Mouse (Mus musculus): ENCODE measurements around the gene Uqcrq. TPM values are rescaled to one million over a fixed set of nuclear protein-coding genes. Genes with fewer than 3 reads are reported as not detected.
A peak's percentile ranks its signal among the peaks of the same experiment; 100 is the strongest.

Uqcrq gene
- total RNA-seq (2021) = 1,000 to 10,000 TPM; 1,256 to 1,362 TPM
- long read RNA-seq, experiment 1, transcript Uqcrq-201 (2 exons, 1,521 nt) = major isoform, 2,220 of 4,827 reads
- long read RNA-seq, experiment 1, transcript Uqcrq-203 (3 exons, 405 nt) = minor isoform, 147 of 4,827 reads
- long read RNA-seq, experiment 1, transcript Uqcrq-204 (2 exons, 375 nt) = minor isoform, 50 of 4,827 reads
- long read RNA-seq, experiment 1, partial matches to known transcripts = 2,394 of 4,827 reads
- long read RNA-seq, experiment 1, other reads (novel, unspliced or antisense) = 15 of 4,827 reads
- long read RNA-seq, experiment 2, transcript Uqcrq-204 (2 exons, 375 nt) = minor isoform, 42 of 6,763 reads
- long read RNA-seq, experiment 2, transcript Uqcrq-201 (2 exons, 1,521 nt) = major isoform, 2,479 of 6,763 reads
- long read RNA-seq, experiment 2, transcript Uqcrq-203 (3 exons, 405 nt) = minor isoform, 158 of 6,763 reads
- long read RNA-seq, experiment 2, partial matches to known transcripts = 0 of 6,763 reads
- long read RNA-seq, experiment 2, other reads (novel, unspliced or antisense) = 4,084 of 6,763 reads

- intact Hi-C loops (cut with DNase I) = no loop called here
- peak; percentile 96 to 98 for DNase-seq
Observed at GRCm38 (mm10) chr11:53430670-53431346, at the start of gene Uqcrq, which contains the start of gene Gdf9. Gene Uqcrq (minus strand): TSS chr11:53430831. Gene Gdf9 (plus strand): TSS chr11:53431023.

- intact Hi-C loops (cut with DNase I) = loop anchor here (10.0 kb wide), 1 partner anchor 85 kb away; the partner anchor contains the start of gene Kif3a
- no peak for DNase-seq
Observed at GRCm38 (mm10) chr11:53479783-53480301, 49.2 kb upstream of the Uqcrq start, which contains the start of the genes Gm9945 and Sowaha. Gene Gm9945 (plus strand): TSS chr11:53480166. Gene Sowaha (minus strand): TSS chr11:53480274.

- intact Hi-C loops (cut with DNase I) = loop anchor here (10.0 kb wide), 1 partner anchor 86 kb away; the partner anchor contains the start of gene Kif3a
- no peak for DNase-seq
Observed at GRCm38 (mm10) chr11:53479171-53479782, 48.6 kb upstream of the Uqcrq start.

GRCm38 (mm10) chr11:53478383-53479170 lies 47.9 kb upstream of the Uqcrq start:
- intact Hi-C loops (cut with DNase I) = loop anchor here (10.0 kb wide), 1 partner anchor 86 kb away; the partner anchor contains the start of gene Kif3a
- DNase-seq = no peak

GRCm38 (mm10) chr11:53477833-53478232 lies 47.2 kb upstream of the Uqcrq start:
- no peak for DNase-seq
- intact Hi-C loops (cut with DNase I) = loop anchor here (10.0 kb wide), 1 partner anchor 87 kb away; the partner anchor contains the start of gene Kif3a

- no peak for DNase-seq
- intact Hi-C loops (cut with DNase I) = loop anchor here (10.0 kb wide), 1 partner anchor 89 kb away; the partner anchor contains the start of gene Kif3a
Observed at GRCm38 (mm10) chr11:53475620-53476019, 45.0 kb upstream of the Uqcrq start.

GRCm38 (mm10) chr11:53472709-53473108 lies 42.1 kb upstream of the Uqcrq start:
- intact Hi-C loops (cut with DNase I) = loop anchor here (1.0 to 10.0 kb wide), 3 partner anchors 18 to 92 kb away; partner anchors contain the start of gene Kif3a
- no peak for DNase-seq

- intact Hi-C loops (cut with DNase I) = loop anchor here (2.0 to 10.0 kb wide), 4 partner anchors 52 to 265 kb away; partner anchors contain the start of gene Kif3a
- peak; percentile 85 to 88 for DNase-seq
Observed at GRCm38 (mm10) chr11:53469968-53470695, 39.5 kb upstream of the Uqcrq start, which contains the start of gene Gm9837. Gene Gm9837 (minus strand): TSS chr11:53470479.

GRCm38 (mm10) chr11:53469294-53469967 lies 38.8 kb upstream of the Uqcrq start:
- intact Hi-C loops (cut with DNase I) = loop anchor here (10.0 kb wide), 1 partner anchor 265 kb away; no protein-coding TSS in a partner anchor
- no peak for DNase-seq

GRCm38 (mm10) chr11:53466231-53466971 lies 35.8 kb upstream of the Uqcrq start:
- intact Hi-C loops (cut with DNase I) = loop anchor here (10.0 kb wide), 1 partner anchor 268 kb away; no protein-coding TSS in a partner anchor
- DNase-seq = peak; percentile 73 to 77

- no peak for DNase-seq
- intact Hi-C loops (cut with DNase I) = loop anchor here (10.0 kb wide), 1 partner anchor 271 kb away; no protein-coding TSS in a partner anchor
Observed at GRCm38 (mm10) chr11:53463551-53464424, 33.2 kb upstream of the Uqcrq start.

- no peak for DNase-seq
- intact Hi-C loops (cut with DNase I) = loop anchor here (10.0 kb wide), 1 partner anchor 273 kb away; no protein-coding TSS in a partner anchor
Observed at GRCm38 (mm10) chr11:53461727-53462126, 31.1 kb upstream of the Uqcrq start.

GRCm38 (mm10) chr11:53460192-53460591 lies 29.6 kb upstream of the Uqcrq start:
- no peak for DNase-seq
- intact Hi-C loops (cut with DNase I) = loop anchor here (10.0 kb wide), 1 partner anchor 275 kb away; no protein-coding TSS in a partner anchor

- DNase-seq = no peak
- intact Hi-C loops (cut with DNase I) = no loop called here
Observed at GRCm38 (mm10) chr11:53458996-53459395, 28.4 kb upstream of the Uqcrq start.

GRCm38 (mm10) chr11:53457372-53457954 lies 26.8 kb upstream of the Uqcrq start:
- DNase-seq = no peak
- intact Hi-C loops (cut with DNase I) = no loop called here
